Comparison of ENCODE assay signal across 15 mouse cellular contexts in the genomic region with DNA sequence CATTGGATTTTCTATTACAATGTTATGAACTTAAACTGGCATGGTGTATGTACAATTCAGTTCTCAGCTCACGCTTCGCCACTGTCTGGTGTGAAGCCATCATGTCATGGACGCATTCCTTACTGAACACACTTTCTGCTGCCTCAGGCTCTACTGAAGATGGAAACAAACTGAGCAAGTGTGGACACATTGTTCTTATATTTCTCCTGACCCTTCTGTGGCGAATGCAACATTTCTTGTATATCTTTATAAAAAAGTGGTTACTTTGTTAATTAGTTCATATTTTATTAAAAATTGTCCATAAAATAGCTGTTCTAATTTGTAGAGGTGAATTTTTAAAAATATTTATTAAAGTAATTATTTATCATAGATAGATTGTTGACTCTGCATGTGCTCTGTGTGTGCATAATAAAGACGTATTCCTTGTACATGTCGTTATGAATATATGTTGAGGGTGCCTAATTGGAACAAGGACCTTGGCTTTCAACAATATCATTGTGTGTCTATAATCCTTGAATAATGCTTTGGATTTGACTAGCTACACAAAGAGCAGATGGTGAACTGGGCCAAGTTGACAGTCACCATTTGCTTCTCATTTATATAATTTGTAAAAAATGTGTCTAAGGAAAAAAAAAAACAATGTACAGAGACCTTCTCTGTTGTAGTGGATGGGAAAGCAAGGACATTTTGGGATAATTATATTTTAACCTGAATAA.
"Had no signal": no experiment of that assay in that cellular context is flagged by ENCODE, and none has a peak within 500 bp of the region (broad histone marks: within the 10 kb centered on the region; RNA-seq: fewer than 3 reads in every experiment).

No protein-coding gene starts in this region.

- H3K27me3 ChIP-seq: kidney, embryonic 15.5 days; limb, embryonic 12.5 days; liver, embryonic 13.5 days; lung, embryonic 15.5 days; midbrain, embryonic 12.5 days; neural tube, embryonic 13.5 days had no signal

- ATAC-seq: liver, postnatal 0 days; midbrain, embryonic 16.5 days had no signal

- H3K36me3 ChIP-seq: kidney, embryonic 15.5 days; limb, embryonic 12.5 days; liver, embryonic 13.5 days; lung, embryonic 15.5 days; midbrain, embryonic 12.5 days; neural tube, embryonic 13.5 days had no signal

- DNase-seq: kidney, postnatal 25 days; layer of hippocampus, adult 9-11 months; liver; liver, embryonic 13.5 days; liver, postnatal 0 days; right cerebral cortex, adult 18-20 months; right cerebral cortex, postnatal 25 days; thymus, adult 18-20 months; thymus, postnatal 14 days had no signal

- H3K9me3 ChIP-seq: kidney, embryonic 15.5 days; limb, embryonic 12.5 days; liver, embryonic 13.5 days; lung, embryonic 15.5 days; midbrain, embryonic 12.5 days; neural tube, embryonic 13.5 days had no signal

- H3K4me2 ChIP-seq: kidney, embryonic 15.5 days; limb, embryonic 12.5 days; liver, embryonic 13.5 days; lung, embryonic 15.5 days; midbrain, embryonic 12.5 days; neural tube, embryonic 13.5 days had no signal

- H3K4me3 ChIP-seq: kidney, embryonic 15.5 days; limb, embryonic 12.5 days; liver, embryonic 13.5 days; lung, embryonic 15.5 days; midbrain, embryonic 12.5 days; neural tube, embryonic 13.5 days had no signal

- H3K9ac ChIP-seq: kidney, embryonic 15.5 days; limb, embryonic 12.5 days; liver, embryonic 13.5 days; liver, postnatal 0 days; lung, embryonic 15.5 days; midbrain, embryonic 12.5 days; neural tube, embryonic 13.5 days had no signal

- H3K27ac ChIP-seq: kidney, embryonic 15.5 days; limb, embryonic 12.5 days; liver, embryonic 13.5 days; lung, embryonic 15.5 days; midbrain, embryonic 12.5 days; neural tube, embryonic 13.5 days had no signal
